Mouse (Mus musculus) inflammation-experienced regulatory T-cells, adult 6 months (primary cell): ENCODE measurements around the gene Ccer1. TPM values are rescaled to one million over a fixed set of nuclear protein-coding genes. Genes with fewer than 3 reads are reported as not detected.
"Not testable (repeated sequence)": the region's sequence is repeated elsewhere in the genome, so short reads cannot be mapped to it uniquely, and the experiment has no call there.

Experiments
- ATAC-seq: one replicate; pipeline ENCODE4 v1.8.0; 2017
- polyA plus RNA-seq, 3 experiments: library from polyadenylated mRNA; unstranded; fragments of 100-300 nt; shearing (Covaris generic); gene quantifications; one replicate each; pipeline ENCODE4 v1.2.1; 2017

The Ccer1 gene
- polyA plus RNA-seq: not detected

DNA sequence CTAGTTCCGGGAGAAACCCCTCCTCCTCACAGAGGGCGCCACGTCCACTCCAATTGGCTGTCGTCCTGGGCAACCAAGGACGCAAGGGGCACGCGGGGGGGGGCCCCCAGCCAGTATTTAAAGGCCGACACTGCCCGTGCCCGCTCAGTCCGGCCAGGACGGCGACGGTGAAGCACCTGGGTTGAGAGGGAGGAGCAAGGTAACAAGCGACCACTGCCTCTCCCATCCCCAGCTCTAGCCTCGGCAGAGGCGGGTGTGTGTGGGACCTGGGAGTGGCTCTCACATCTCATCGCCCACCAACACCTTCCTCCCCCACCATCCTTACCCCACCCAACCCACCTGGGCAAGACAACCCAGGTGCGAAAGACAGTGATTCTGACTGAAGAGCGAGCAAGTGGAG lies at the start of gene Ccer1:
Ccer1 (plus strand) TSS at position 147 of the 400 bp plus-strand sequence.
- no peak for ATAC-seq

GRCm38 (mm10) chr10:97643768-97644167 lies 49.1 kb upstream of the Ccer1 start, which contains the start of gene Epyc:
TSS of gene Epyc (plus strand) at chr10:97644068.
- no peak for ATAC-seq

- ATAC-seq: no peak
Observed at GRCm38 (mm10) chr10:97650334-97650733, 42.5 kb upstream of the Ccer1 start.

DNA sequence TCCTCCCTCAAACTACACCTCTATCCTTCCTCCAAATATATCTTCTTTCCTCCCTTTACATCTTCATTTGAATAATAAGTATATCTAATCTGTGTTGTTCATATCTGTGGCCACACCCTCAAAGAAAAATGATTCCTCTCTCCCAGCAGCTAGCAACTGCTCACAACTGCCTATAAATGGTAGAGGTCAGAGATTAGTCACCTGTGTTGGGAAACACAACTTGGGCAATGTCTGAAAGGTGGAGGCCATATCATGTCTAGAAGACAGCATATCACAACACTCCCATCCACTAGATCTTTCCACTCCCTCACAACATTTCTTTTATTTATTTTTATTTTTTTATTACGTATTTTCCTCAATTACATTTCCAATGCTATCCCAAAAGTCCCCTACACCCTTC lies 33.4 kb upstream of the Ccer1 start:
- no peak for ATAC-seq

GRCm38 (mm10) chr10:97668656-97669055 lies 24.2 kb upstream of the Ccer1 start:
- ATAC-seq: no peak

DNA sequence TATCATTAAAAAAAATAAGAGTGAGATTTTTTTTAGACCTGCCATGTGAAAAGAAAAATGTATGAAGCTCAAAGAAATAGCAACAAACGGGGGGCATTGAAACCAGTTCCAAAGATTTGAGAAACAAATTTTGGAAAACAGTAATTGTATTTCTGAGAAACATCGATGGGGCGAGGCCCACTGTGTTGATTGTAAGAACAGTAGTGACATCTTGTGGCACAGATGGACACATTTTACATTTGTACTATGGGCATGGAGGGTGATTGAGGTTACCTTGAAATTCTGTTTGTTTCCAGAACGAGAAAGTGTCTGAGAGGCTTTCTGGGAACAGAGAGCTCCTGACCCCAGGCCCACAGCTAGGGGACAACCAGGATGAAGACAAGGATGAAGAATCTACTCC lies 22.7 kb upstream of the Ccer1 start:
- no peak for ATAC-seq

GRCm38 (mm10) chr10:97673239-97673638 lies 19.6 kb upstream of the Ccer1 start:
- no peak for ATAC-seq

GRCm38 (mm10) chr10:97682981-97683380 lies 9.9 kb upstream of the Ccer1 start:
- ATAC-seq: no peak

DNA sequence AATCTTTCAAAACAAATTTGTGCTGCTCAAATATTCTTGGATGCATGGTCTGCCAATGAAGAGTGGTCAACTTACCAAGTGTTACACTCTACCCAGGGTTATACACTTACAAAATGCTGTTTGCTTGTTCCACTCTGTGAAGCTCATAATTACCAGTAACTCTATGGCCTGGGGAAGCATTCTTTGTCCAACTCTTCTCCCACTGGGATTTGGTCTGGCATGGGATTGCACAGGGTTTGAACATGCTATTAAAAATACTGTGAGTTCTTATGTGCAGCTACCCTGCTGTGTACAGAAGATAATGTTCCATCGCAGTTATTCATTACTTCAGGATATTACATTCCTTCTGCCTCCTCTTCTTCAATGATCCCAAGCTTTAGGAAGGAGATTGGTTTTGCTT lies 5.7 kb upstream of the Ccer1 start:
- no peak for ATAC-seq

- ATAC-seq: no peak
Observed at GRCm38 (mm10) chr10:97689425-97689824, 3.4 kb upstream of the Ccer1 start.

GRCm38 (mm10) chr10:97693398-97694135 lies 708 bp downstream of the Ccer1 start:
- no peak for ATAC-seq

DNA sequence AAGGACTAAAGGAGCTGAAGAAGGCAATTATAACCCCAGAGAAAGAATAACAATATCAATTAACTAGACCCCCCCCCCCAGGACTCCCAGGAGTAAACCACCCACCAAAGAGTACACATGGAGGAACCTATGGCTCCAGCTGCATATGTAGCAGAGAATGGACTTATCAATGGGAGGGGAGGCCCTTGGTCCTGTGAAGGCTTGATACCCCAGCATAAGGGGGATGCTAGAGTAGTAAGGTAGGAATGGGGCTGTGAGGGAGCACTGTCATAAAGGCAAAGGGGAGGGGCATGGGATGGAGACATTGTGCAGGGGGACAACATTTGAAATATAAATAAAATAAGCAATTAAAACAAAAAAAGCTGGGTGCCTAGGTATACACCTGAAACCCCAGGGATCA lies 9.5 kb downstream of the Ccer1 start:
- ATAC-seq: no peak

DNA sequence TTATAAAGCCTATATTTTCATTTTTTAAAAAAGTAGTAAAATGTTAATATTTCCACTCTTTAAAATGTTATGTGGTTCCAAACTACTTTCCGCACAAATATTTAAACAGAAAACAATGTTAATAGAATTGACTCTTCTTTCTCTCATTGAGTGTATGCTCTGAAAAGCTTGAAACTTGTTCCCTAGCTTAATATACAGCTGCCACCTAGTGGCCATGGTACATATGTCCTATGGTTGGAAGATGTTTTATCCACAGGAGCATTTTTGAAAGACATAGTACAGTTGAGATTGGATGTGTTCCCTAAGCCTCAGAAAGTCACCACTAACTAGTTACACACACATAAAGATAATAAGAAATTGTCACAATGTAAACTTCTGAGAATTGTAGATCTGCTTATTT lies 11.7 kb downstream of the Ccer1 start:
- ATAC-seq: no peak

DNA sequence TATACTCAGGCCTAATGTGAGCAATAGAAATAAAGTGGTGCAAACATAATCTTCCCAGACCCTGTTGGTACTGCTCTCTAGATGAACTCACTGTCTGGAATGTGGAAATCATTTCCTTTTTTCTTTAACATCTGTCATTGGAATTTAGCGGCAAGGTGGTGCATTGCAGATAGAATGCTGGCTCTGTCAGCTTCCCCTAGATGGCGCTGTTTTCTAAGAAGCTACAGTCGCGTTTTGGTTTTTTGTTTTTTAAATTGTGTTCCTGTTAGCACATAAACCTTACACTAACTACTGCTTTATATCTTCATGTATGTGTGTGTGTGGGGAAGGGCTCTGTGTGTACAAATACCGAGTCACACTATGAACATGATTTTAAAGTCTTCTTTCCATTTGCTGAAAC lies 19.8 kb downstream of the Ccer1 start:
- ATAC-seq: no peak

GRCm38 (mm10) chr10:97714584-97714983 lies 21.7 kb downstream of the Ccer1 start:
- no peak for ATAC-seq

DNA sequence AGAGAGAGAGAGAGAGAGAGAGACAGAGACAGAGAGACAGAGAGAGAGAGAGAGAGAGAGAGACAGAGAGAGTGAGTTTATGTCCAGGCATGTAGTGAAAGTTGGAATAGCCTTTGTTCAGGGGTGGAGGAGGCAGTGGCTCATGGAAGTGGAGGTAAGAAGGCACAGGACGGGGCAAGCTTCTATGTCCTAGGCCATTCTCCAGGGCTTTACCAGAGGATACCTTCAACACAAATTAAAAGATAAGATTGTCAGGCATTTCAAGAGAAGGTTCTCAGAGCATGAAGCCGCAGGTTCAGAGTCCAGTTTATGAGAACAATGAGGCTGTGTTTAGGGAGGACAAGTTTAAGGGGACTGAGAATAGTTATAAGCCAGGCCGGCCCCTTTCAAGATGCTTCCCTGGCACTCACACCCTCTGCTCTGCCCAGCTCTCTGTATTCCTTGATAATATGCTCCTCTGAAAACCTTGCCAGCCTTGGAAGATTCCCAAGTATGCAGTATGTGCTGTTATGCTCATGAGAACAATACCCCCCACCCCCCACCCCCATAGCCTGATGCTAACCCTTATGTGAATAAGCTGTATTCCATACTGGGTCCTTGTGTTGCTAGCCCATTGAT lies 22.5 kb downstream of the Ccer1 start:
- no peak for ATAC-seq

DNA sequence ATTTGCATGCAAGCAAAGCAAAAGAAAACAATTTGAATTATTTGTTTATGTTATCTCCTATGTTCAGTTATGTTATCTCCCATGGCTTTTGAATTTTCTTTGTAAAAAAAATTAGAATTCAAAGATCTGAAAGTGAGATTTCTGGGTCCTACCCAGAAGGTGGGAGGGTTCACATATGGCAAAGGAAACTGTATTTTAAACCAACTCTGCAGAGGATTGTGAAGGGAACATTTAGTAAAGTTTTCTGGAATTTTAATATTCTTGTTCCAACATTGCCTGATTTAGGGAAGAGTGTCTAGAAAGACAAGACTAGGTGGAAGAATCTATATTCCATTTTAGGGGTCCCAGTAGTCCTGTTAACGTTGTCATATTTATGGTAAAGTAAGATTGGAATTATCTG lies 24.4 kb downstream of the Ccer1 start:
- ATAC-seq: no peak

GRCm38 (mm10) chr10:97718021-97718420 lies 25.2 kb downstream of the Ccer1 start:
- no peak for ATAC-seq

GRCm38 (mm10) chr10:97720625-97721024 lies 27.8 kb downstream of the Ccer1 start:
- no peak for ATAC-seq

DNA sequence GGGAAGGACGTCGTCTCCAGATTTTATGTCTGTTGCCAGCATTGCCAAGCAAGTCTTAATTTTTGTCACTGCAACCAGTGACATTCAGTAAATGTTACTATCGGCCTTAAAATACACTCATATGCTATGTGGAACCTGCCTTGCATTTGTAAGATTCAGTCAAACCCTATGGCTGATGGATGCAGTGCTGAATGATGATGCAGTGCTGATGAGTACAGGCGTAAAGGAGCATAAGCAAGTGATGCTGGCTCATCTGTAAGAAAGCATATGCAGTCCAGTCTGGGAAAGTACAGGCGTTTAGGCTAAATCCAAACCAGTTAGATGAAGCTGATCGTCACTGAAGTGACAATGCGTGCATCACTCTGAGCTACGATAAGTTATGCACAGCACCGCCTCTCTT lies 29.9 kb downstream of the Ccer1 start:
- no peak for ATAC-seq

- no peak for ATAC-seq
Observed at GRCm38 (mm10) chr10:97725929-97726328, 33.1 kb downstream of the Ccer1 start.

- ATAC-seq: not testable (repeated sequence)
Observed at GRCm38 (mm10) chr10:97726655-97727054, 33.8 kb downstream of the Ccer1 start, which contains the start of gene C030005K15Rik. TSS of gene C030005K15Rik (minus strand) at chr10:97726755.
